Mouse (Mus musculus) small intestine, adult 2 months (tissue): Measurements from ENCODE around the gene Syn2. TPM values are rescaled to one million over a fixed set of nuclear protein-coding genes. Genes with fewer than 3 reads are reported as not detected.

Source experiments
- H3K27ac ChIP-seq: fragments of 200-500 bp; 2 replicates; pipeline ENCODE4 v1.5.1; 2012; ENCODE audit warnings: low read depth, low read length, control low read depth, inconsistent platforms; ENCODE audit not compliant: insufficient read depth
- H3K27me3 ChIP-seq: fragments of 200-500 bp; 2 replicates; pipeline ENCODE4 v1.6.1; 2012; ENCODE audit warnings: mild to moderate bottlenecking, moderate library complexity, low read length, inconsistent platforms; ENCODE audit not compliant: control insufficient read depth, insufficient read depth
- H3K36me3 ChIP-seq: fragments of 200-500 bp; 2 replicates; pipeline ENCODE4 v1.6.1; 2012; ENCODE audit warnings: mild to moderate bottlenecking, low read length, control low read depth, inconsistent platforms; ENCODE audit not compliant: control insufficient read depth, insufficient read depth
- H3K4me1 ChIP-seq: fragments of 200-500 bp; 2 replicates; pipeline ENCODE4 v1.6.1; 2012; ENCODE audit warnings: low read length, inconsistent platforms, mixed read lengths; ENCODE audit not compliant: control insufficient read depth, insufficient read depth, insufficient read length
- H3K4me3 ChIP-seq: fragments of 200-500 bp; 2 replicates; pipeline ENCODE4 v1.5.1; 2012; ENCODE audit warnings: low read depth, mild to moderate bottlenecking, control low read depth, inconsistent platforms, low read length, moderate library complexity
- CTCF ChIP-seq: fragments of 200-500 bp; IDR thresholded peaks from 2 replicates; pipeline ENCODE4 v1.5.1; 2012; ENCODE audit warnings: low read depth, mild to moderate bottlenecking, control low read depth, inconsistent platforms, low read length, moderate library complexity, mixed read lengths; ENCODE audit not compliant: insufficient replicate concordance, insufficient read length; ENCODE audit errors: extremely low read depth
- POLR2A ChIP-seq: fragments of 200-500 bp; IDR thresholded peaks from 2 replicates; pipeline ENCODE4 v1.6.1; 2012; ENCODE audit warnings: low read depth, mild to moderate bottlenecking, control low read depth, inconsistent platforms, low read length, moderate library complexity
- WGBS: fragments of 180-500 bp; shearing (Covaris S2); methylation state at CpG from one replicate; pipeline ENCODE4 v1.1.7; 2018; 5-methylcytosine and 5-hydroxymethylcytosine counted together
- polyA plus RNA-seq: library from polyadenylated mRNA; depleted of rRNA; stranded (reverse); fragments of >200 nt; gene quantifications from 2 replicates; pipeline ENCODE4 v1.2.3, GENCODE M21; 2012

The Syn2 gene
- polyA plus RNA-seq, 1 experiment: 4.1 TPM

DNA sequence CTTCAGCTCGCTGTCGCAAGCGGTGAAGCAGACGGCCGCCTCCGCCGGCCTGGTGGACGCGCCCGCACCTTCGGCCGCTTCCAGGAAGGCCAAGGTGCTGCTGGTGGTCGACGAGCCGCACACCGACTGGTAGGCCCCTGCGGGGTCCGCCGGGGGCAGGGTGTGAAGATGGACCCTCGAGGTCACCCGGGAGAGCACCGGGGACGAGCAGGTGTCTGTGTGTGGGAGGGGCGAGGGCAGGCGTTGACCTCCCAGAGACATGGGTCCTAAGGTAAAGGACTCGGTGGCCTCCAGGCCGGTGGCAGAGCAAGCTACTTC, 589 bp downstream of the Syn2 start:
- Histone ChIP-seq H3K4me1 (peaks cover 8% of the 10 kb centered on the region; the same call in 1 of the 2 replicates), H3K27me3 (peaks cover 11% of the 10 kb centered on the region), H3K36me3 (no peaks in the 10 kb centered on the region), H3K4me3 (peak overlapping the region; percentile 64), H3K27ac (no peak overlapping the region)
- WGBS: 4% methylated on average over 27 of the region's 27 CpGs
- TF ChIP-seq CTCF (no peak), POLR2A (no peak)

DNA sequence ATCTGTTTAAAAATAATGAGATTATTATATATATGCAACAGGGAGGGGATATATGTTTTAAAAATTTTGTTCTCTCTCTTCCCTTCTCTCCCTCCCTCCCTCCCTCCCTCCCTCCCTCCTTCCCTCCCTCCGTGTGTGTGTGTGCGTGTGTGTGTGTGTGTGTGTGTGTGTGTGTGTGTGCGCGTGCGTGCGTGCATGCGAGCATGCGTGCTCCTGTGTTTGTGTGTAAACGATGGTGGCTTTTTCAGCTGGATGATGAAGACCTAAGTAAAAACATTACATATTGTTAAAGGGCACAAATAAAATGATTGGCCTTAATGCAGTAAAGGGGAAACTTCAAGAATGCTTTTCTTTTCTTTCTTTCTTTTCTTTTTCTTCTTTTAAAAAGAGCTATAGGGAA, 1.5 kb downstream of the Syn2 start:
- 89% methylated on average over 7 of the region's 9 CpGs for WGBS
- Histone ChIP-seq H3K27ac (no peak overlapping the region), H3K4me1 (peaks cover 8% of the 10 kb centered on the region; the same call in 1 of the 2 replicates), H3K36me3 (no peaks in the 10 kb centered on the region), H3K4me3 (no peak overlapping the region), H3K27me3 (peaks cover 11% of the 10 kb centered on the region)
- no peak for TF ChIP-seq CTCF
- no peak for TF ChIP-seq POLR2A

- TF ChIP-seq CTCF (no peak), POLR2A (no peak)
- no peak overlapping the region for H3K4me3 ChIP-seq
- H3K27me3 ChIP-seq: no peaks in the 10 kb centered on the region; the same call in 1 of the 2 replicates
- H3K4me1 ChIP-seq: no peaks in the 10 kb centered on the region
- 23% methylated on average over 4 of the region's 4 CpGs for WGBS
- H3K36me3 ChIP-seq: no peaks in the 10 kb centered on the region
- no peak overlapping the region for H3K27ac ChIP-seq
These were observed 6.7 kb downstream of the Syn2 start for GRCm38 (mm10) chr6:115141446-115141845.

DNA sequence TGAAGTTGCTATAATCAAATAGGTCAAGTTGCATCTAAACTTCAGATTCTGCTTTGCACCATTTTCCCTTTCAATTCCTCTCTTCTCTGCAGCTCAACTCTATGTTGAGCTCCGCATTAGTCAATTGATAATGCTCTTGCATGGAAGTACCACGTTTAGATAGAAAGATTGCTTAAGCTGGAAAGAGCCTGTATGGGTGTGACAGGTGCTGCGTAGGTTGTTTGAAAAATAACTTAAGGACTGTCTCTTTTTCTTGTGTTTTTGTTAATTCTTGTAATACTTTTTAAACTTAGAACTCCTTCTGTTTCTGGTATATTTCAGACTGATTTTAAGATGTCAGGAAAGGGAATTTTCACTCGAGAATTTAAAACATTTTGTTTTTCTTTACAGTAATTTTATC, 26.5 kb downstream of the Syn2 start:
- Histone ChIP-seq H3K4me3 (no peak overlapping the region), H3K36me3 (no peaks in the 10 kb centered on the region), H3K27me3 (peaks cover 4% of the 10 kb centered on the region; the same call in 1 of the 2 replicates), H3K27ac (no peak overlapping the region), H3K4me1 (no peaks in the 10 kb centered on the region)
- no peak for TF ChIP-seq POLR2A
- 57% methylated on average over 4 of the region's 4 CpGs for WGBS

- H3K4me3 ChIP-seq: no peak overlapping the region
- H3K27me3 ChIP-seq: no peaks in the 10 kb centered on the region
- no peaks in the 10 kb centered on the region for H3K4me1 ChIP-seq
- TF ChIP-seq CTCF: no peak
- TF ChIP-seq POLR2A: no peak
- WGBS: 90% methylated on average over 3 of the region's 3 CpGs
- no peaks in the 10 kb centered on the region for H3K36me3 ChIP-seq
- no peak overlapping the region for H3K27ac ChIP-seq
These were observed 31.3 kb downstream of the Syn2 start for GRCm38 (mm10) chr6:115165863-115166470.

- 54% methylated on average over 3 of the region's 3 CpGs for WGBS
- Histone ChIP-seq H3K27me3 (no peaks in the 10 kb centered on the region), H3K27ac (no peak overlapping the region), H3K4me1 (no peaks in the 10 kb centered on the region), H3K36me3 (no peaks in the 10 kb centered on the region), H3K4me3 (no peak overlapping the region)
- TF ChIP-seq POLR2A: no peak
- TF ChIP-seq CTCF: no peak
These were observed 34.2 kb downstream of the Syn2 start for GRCm38 (mm10) chr6:115168921-115169320.

DNA sequence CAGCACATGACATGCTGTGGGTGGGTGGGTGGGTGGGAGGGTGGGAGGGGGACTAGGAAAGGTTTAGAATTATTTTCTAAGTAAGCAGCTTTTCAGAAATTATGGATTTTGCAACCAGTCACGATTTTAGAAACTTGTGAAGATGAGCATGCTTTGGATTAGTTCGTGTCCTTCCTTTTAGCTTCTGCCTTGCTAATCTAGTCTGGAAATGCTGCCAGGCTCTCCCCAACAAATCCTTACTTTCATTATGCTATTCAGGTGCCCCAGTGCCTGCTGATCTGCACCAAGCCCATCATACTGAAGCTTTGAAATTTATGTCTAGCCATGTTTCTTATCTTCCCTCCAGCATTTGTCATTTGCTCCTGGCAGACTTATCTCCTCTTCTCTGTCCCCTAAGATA, 34.8 kb downstream of the Syn2 start:
- Histone ChIP-seq H3K27ac (no peak overlapping the region), H3K4me3 (no peak overlapping the region), H3K27me3 (no peaks in the 10 kb centered on the region), H3K36me3 (no peaks in the 10 kb centered on the region), H3K4me1 (no peaks in the 10 kb centered on the region)
- no peak for TF ChIP-seq CTCF
- no peak for TF ChIP-seq POLR2A
- WGBS: 54% methylated on average over 2 of the region's 2 CpGs
